Mouse (Mus musculus) liver, embryonic 14.5 days (tissue): Measurements from ENCODE around the gene Bag6.

Experiments used
- CTCF ChIP-seq: IDR thresholded peaks from 2 replicates; pipeline ENCODE4 v1.5.1; 2016; ENCODE audit warnings: antibody characterized with exemption, low read depth, control low read depth
- EP300 ChIP-seq: IDR thresholded peaks from 2 replicates; pipeline ENCODE4 v1.6.1; 2016; ENCODE audit warnings: antibody characterized with exemption, low read depth

GRCm38 (mm10) chr17:35187345-35187744 is 52.4 kb downstream of the Bag6 start:
- no peak for TF ChIP-seq CTCF
- no peak for TF ChIP-seq EP300
